Mouse (Mus musculus): ENCODE results near the gene Rere.
A peak's percentile ranks its signal among the peaks of the same experiment; 100 is the strongest.
"Not testable (repeated sequence)": the region's sequence is repeated elsewhere in the genome, so short reads cannot be mapped to it uniquely, and the experiment has no call there.

The Rere gene

DNA sequence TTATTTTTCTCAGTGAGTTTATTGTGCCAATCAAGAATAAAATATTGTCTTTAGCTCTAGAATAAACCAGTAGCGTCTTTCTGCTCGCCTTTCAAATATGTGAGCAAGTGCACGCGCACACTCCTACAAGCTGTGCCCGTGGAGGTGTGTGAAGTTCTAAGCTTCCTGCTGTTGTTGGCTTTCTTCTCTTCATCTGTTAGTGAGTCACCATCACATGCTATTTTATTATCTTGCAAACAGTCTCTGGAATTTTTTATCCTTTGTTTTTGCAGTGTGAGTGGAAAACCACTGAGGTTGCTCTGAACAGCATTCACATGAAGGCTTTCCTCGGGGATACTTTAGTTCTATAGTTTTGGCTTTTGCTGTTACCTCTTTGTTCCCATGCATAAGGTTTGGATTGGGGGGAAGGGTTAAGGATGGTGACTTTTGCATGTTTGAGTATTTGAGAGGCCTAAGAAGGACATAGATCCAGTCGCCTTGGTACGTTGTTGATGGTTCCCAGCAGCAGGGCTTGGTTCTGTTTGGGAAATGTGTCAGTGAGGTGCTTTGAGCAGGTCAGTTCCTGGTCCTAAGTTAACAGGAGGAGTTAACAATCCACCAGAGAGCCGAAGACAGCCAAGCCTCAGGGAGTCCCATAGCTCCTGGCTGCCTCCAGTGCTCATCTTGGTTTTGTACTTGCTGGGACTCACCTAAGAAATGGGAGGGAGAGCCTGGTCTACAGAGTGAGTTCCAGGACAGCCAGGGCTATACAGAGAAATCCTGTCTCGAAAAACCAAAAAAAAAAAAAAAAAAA is 300.7 kb downstream of the Rere start:
- DNase-seq (ENCODE audit: low read depth, low spot score), result no peak

DNA sequence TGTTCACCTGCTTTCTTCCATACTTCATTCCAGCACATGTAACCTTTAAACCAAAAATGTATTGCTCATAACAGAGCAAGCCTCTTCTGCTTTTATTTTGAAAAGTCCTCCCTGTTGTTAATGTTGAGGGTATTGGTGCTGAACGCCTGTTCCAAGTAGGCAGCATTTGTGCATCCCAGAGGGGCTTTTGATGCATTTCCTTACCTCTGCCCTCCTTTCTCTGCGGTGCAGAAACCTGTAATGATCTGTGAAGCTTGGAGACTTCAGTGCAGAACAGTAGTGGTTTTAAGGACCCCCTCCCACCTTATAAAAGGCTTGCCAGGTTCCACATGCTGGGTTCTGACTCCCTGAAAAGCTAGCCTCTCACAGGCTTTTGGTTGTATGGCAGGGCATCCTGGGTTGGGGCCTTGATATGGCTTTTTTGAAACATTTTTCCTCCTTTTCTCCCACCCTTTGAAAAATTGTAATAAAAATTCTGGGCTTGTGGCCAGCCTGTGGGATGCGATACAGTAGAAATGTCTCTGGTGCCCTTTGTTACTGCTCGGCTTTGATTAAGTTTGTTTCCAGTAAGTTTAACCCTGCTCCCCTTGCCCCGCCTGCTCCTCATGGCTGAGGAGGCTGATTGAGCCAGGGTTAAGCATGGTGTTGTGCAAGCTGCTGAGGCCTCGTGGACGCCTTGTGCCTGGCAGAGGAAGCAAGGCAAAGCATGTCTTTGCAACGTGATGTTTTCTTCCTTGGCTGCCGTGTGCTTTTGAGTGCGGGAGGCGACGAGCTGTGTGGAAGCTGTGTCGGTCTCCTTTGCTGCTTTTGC is 301.7 kb downstream of the Rere start:
- DNase-seq (ENCODE audit: low read depth, low spot score), result peak; percentile 59

DNA sequence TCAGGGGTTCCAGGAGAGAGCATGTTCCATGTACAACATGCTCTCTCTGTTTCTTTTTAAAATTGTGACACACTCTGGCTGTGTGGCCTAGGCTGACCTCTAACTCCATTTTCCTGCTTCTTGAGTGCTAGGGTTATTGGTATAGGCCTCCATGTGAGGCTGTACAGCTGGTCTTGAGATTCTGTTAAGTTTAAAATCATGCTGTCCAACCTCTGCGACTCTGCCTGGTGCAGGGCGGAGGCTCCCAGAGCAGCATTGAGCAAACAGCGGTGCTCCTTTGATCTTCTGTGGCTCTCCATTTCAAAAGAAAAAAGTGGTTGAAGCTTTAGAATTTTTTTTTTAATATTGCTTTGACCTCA is 302.3 kb downstream of the Rere start:
- peak; percentile 61 for DNase-seq (ENCODE audit: low read depth, low spot score)

DNA sequence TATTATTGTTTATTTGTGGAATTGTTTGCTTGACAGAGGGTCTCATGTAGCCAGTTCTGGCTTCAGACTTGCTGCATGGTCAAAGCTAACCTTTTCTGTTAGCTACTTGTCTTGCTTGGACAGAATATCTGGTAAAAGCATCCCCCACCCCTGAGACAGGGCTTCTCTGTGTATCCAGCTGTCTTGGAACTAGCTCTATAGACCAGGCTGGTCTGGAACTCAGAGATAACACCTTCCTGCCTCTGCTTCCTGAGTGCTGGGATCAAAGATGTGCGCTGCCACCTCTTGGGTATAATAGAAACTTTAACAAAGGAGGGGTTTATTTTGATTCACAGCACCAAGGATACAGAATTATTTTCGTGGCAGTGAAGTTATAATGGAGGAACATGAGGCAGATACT is 304.4 kb downstream of the Rere start:
- DNase-seq (ENCODE audit: low read depth, low spot score), result no peak

- DNase-seq (ENCODE audit: low read depth, low spot score), result no peak
These were observed 304.8 kb downstream of the Rere start for GRCm38 (mm10) chr4:150586275-150586674.

DNA sequence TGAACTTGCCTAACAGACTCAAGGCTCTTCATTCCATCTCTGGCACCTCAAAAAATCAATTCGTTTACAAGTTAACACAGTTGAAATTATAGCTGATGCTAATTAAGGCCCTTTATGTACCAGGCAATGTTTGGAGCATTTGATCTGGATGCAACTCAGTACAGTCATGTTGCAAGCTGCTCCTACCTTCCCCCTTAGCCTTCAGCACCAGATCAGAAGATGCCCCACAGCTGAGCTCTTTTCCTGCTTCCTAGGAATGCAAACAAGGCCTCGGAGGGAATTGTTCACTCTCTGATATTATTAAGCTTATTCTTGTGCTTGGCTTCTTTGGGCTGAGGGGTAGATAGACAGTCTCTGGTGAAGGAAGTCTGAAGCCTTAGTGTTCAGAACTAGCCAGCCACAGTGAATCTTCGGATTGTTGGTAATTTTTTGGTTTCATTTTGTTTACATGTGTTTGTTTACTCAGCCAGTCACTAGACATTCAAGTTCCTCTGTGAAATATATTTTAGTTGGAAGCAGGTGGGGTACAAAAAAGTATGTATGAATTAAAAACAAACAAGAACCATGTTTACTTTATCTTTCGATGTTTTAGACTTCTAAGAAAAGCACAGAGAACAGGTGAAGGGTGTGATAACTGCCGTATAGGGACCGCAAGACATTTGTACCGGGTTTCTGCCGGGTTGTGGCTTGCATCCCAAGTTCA is 306.3 kb downstream of the Rere start:
- no peak for DNase-seq (ENCODE audit: low read depth, low spot score)

- DNase-seq (ENCODE audit: low read depth, low spot score), result peak; percentile 45
These were observed 306.8 kb downstream of the Rere start for GRCm38 (mm10) chr4:150588300-150588621.

DNA sequence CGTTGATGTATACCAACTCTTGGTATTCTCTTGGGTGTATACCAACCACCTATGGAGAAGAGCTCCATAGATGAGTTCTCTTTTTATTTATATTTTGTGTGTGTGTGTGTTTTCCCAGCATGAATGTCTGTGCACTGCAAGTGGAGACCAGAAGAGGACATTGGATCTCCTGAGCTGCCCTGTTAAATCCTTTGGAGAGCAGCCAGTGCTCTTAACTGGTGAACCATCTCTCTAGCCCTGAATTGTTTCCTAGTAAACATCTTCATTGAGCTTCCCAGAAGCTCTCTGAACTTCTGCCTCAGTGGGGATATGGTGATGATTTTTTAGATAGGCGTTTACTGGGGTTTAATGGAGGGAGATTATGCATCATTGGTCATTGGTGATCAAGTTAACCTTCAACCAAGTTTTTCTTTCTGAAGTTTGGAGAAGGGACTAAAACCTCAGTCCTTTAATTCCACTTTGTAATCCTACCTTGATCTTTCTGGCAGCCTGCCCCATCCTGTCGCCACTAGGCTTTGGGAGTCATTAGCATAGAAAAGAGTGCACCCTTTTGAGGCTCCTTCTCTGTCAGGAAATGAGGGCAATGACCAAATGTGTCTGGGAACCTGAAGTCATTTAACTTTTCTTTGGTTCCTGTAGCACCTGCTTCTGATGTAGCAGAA is 309.3 kb downstream of the Rere start:
- no peak for DNase-seq (ENCODE audit: low read depth, low spot score)

DNA sequence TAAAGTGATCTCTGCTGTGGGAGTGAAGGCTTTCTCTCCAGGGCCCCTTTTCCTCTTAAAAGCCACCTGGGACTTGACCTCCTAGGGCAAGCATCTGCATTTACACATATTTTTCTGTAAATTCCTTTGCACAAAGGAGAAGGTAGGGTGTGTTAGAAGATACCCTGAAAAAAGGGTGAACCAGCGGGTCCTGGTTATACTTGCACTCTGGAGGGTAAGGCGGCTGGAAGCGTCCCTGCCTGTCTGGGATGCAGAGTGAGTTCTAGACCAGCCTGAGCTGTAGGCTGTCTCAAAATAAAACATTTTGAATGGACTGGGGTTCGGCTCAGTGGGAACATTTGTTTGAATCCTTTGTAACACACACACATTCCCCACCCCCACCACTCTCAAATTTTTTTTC is 310.2 kb downstream of the Rere start:
- DNase-seq (ENCODE audit: low read depth, low spot score), result no peak

GRCm38 (mm10) chr4:150592087-150592486 is 310.6 kb downstream of the Rere start:
- DNase-seq (ENCODE audit: low read depth, low spot score), result no peak

DNA sequence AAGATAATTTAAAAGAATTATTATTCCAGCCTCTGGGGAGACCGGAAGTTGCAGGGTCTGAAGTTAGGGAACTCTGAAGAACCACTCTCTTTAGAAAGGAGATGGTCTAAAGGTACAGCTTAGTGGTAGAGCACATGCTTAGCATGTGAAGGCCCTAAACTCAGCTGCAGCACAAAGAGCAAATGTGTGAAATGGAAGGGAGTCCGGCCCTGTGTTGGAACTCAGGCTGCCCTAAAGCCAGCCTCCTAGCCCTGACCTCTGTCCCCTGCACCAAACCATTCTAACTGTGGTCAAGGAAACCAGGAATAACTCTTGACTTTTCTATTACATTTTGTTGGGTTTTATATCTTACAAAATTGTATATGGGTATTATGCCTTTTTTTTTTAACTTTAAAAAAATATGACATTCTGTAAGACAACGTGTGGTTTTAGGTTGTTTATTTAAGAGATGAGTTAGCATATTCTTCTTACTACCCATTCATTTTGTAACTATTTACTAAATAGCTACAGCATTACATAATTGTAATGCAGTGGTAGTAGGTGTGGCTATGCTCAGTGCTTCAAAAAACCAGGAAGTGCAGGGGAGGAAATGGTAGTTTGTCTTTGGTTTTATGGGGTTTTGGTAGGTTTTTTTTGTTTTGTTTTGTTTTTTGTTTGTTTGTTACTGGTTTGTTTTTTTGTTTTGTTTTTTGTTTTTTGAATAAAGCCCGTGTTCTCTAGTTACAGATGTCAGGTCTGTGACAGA is 312.2 kb downstream of the Rere start:
- peak; percentile 53 for DNase-seq (ENCODE audit: low read depth, low spot score)

DNA sequence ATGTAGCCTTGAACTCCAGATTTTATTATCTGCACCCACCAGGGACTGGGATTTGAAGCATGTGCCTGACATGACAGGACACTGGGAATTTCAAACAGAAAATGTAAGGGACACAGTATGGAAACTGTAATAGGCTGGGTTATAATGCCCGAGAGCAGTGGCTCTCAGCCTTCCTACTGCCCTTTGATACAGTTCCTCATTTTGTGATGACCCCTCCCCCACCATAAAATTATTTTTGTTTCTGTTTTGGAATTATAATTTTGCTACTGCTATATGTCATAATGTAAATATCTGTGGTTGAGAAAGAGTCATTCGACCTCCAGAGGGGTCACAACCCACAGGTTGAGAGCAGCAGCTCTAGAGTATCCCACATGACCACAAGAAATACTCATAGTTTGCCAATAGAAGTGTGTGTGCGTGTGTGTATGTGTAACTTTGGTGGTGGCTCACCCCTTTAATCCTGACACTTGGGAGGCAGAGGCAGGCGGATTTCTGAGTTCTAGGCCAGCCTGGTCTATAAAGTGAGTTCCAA is 312.9 kb downstream of the Rere start:
- no peak for DNase-seq (ENCODE audit: low read depth, low spot score)

- no peak for DNase-seq (ENCODE audit: low read depth, low spot score)
These were observed 313.6 kb downstream of the Rere start for GRCm38 (mm10) chr4:150595071-150595470.

DNA sequence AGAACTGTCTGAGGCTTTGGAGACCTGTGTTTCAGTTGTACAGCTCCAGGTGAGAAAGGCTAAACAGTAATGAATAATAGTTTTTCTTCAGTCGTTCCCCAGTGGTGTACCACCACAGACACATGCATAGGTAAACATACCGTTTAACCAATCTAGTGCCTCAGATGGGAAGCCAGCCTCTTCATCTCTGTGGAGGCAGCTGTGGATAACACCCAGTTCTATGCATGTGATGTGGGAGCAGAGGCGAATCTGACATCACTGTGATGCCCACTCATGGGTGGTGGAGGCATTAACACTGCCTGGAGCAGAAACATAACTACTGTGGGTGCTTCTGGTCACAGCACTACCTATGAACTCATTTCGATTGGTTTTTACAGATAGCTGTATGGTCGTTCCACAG is 314.5 kb downstream of the Rere start:
- DNase-seq (ENCODE audit: low read depth, low spot score), result no peak

GRCm38 (mm10) chr4:150598686-150599085 is 317.2 kb downstream of the Rere start:
- DNase-seq (ENCODE audit: low read depth, low spot score), result no peak

GRCm38 (mm10) chr4:150599119-150599992 is 317.9 kb downstream of the Rere start:
- no peak for DNase-seq (ENCODE audit: low read depth, low spot score)

DNA sequence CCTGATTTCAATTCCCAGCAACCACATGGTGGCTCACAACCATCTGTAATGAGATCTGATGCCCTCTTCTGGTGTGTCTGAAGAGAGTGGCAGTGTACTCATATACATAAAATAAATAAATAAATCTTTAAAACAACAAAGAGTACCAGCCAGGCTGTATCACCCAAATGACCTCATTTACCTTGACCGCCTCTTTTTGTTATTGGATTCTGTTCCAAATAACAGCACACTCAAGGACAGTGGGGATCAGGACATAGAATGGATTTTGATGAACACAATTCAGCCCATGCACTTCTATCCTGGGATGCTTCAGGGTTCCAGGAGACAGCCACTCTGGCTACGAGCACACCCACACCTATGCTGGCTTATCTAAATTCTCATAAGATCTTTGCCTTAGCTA is 319.1 kb downstream of the Rere start:
- DNase-seq (ENCODE audit: low read depth, low spot score), result not testable (repeated sequence)

DNA sequence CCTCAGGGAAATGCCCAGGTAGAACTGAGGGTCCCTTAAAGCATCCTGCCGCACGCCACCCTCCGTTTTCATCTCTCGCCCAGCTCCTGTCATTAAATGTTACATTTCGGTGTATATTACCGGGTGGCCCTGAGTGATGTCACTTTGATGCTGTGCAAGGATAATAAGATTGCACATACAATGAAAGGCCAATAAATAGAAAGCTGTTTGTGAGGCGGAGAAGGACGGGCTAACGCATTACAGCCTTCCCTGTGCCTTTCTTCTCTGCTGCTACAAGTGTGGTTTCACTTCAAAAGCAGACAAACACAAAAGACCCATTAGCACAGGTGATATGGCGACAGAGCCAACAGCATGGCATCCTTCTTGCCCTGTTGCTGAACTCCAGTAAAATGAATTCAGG is 320.0 kb downstream of the Rere start:
- no peak for DNase-seq (ENCODE audit: low read depth, low spot score)

GRCm38 (mm10) chr4:150603366-150604061 is 322.1 kb downstream of the Rere start:
- DNase-seq (ENCODE audit: low read depth, low spot score), result no peak

Measured in CD4-positive, CD25-positive, alpha-beta regulatory T cell, adult 2 months (primary cell).